Mouse (Mus musculus): Measurements from ENCODE around the gene Hist1h1d. TPM values are rescaled to one million over a fixed set of nuclear protein-coding genes. Genes with fewer than 3 reads are reported as not detected.
"Not testable (repeated sequence)": the region's sequence is repeated elsewhere in the genome, so short reads cannot be mapped to it uniquely, and the experiment has no call there.

Hist1h1d gene
- total and polyA plus RNA-seq, 3 experiments: 0.43 to 128 (median 74.3) TPM

- DNase-seq (ENCODE audit: low spot score) (no peak), ATAC-seq (ENCODE audit: extremely low read depth, insufficient number of reproducible peaks, low FRiP score, poor library complexity, severe bottlenecking) (no peak)
- H3K36me3 ChIP-seq (replicated peaks): no peaks in the 10 kb centered on the region
- H3K4me3 ChIP-seq (ENCODE audit: low read depth, low read length): peak overlapping the region; percentile 68; the same call in 1 of the 2 replicates
- TF ChIP-seq CTCF (IDR thresholded peaks at IDR 0.05; ENCODE audit: low read depth, low read length): no peak
- TF ChIP-seq GATA2 (IDR thresholded peaks at IDR 0.05; ENCODE audit: borderline replicate concordance, low read depth, low read length): no peak
- TF ChIP-seq TAL1 (conservative IDR thresholded peaks at IDR 0.05; ENCODE audit: low read depth, low read length): no peak
- no peak for TF ChIP-seq GATA1 (IDR thresholded peaks at IDR 0.05; ENCODE audit: borderline replicate concordance, low read length)
- no peak for TF ChIP-seq POLR2AphosphoS5 (IDR thresholded peaks at IDR 0.05; ENCODE audit: insufficient replicate concordance, low read depth, low read length)
- H3K4me1 ChIP-seq (ENCODE audit: insufficient read depth, low read depth, low read length): peaks cover 39% of the 10 kb centered on the region
- H3K9me3 ChIP-seq (replicated peaks): no peaks in the 10 kb centered on the region
- no peaks in the 10 kb centered on the region for H3K27me3 ChIP-seq (ENCODE audit: insufficient read depth, low read length)
Observed at GRCm38 (mm10) chr13:23554393-23554792, 1.3 kb downstream of the Hist1h1d start.

- Histone ChIP-seq H3K9me3 (replicated peaks) (no peaks in the 10 kb centered on the region), H3K27me3 (ENCODE audit: insufficient read depth, low read length) (no peaks in the 10 kb centered on the region), H3K4me1 (ENCODE audit: insufficient read depth, low read depth, low read length) (peaks cover 37% of the 10 kb centered on the region), H3K4me3 (ENCODE audit: low read depth, low read length) (peak overlapping the region; percentile 68), H3K36me3 (replicated peaks) (no peaks in the 10 kb centered on the region)
- peak; percentile 14 for DNase-seq (ENCODE audit: low spot score)
- ATAC-seq (ENCODE audit: extremely low read depth, insufficient number of reproducible peaks, low FRiP score, poor library complexity, severe bottlenecking): peak; percentile 47
- 0 out of 2 replicates have a peak, but pooled peaks have one; percentile 89 for TF ChIP-seq POLR2AphosphoS5 (IDR thresholded peaks at IDR 0.05; ENCODE audit: insufficient replicate concordance, low read depth, low read length)
- no peak for TF ChIP-seq CTCF (IDR thresholded peaks at IDR 0.05; ENCODE audit: low read depth, low read length)
- TF ChIP-seq GATA2 (IDR thresholded peaks at IDR 0.05; ENCODE audit: borderline replicate concordance, low read depth, low read length): no peak
- no peak for TF ChIP-seq GATA1 (IDR thresholded peaks at IDR 0.05; ENCODE audit: borderline replicate concordance, low read length)
- no peak for TF ChIP-seq TAL1 (conservative IDR thresholded peaks at IDR 0.05; ENCODE audit: low read depth, low read length)
Observed at GRCm38 (mm10) chr13:23554925-23555838, 2.1 kb downstream of the Hist1h1d start.

DNA sequence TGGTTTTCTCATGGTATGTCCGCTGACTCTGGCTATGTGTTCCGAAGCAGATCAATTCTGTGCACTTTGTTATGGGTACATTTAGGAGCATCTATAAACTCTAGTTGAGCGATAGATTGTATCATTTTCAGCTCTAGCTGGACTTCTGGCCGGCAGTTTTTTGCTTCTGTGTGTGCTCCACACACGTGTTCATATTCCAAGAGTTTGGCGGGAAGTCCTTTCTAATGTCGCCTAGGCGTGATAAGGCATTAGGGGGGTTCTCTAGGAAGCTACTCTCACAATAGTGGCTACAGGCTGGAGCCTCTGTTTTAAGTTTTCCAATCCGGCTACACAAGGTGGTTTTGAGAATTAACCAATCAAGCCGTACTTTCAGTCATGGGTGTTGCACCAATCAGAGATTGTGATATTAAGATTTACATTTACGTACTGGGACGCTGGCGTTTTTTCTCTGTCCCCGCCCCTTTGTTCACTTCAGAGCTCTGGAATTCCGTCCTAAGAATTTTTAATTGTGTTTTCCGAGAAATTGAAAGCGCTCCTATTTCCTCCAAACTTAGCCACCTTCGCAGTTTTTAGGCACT, 2.9 kb downstream of the Hist1h1d start:
- H3K27me3 ChIP-seq (ENCODE audit: insufficient read depth, low read length): no peaks in the 10 kb centered on the region
- no peaks in the 10 kb centered on the region for H3K9me3 ChIP-seq (replicated peaks)
- H3K36me3 ChIP-seq (replicated peaks): no peaks in the 10 kb centered on the region
- peak overlapping the region; percentile 68 for H3K4me3 ChIP-seq (ENCODE audit: low read depth, low read length)
- peaks cover 31% of the 10 kb centered on the region for H3K4me1 ChIP-seq (ENCODE audit: insufficient read depth, low read depth, low read length)
- DNase-seq (ENCODE audit: low spot score): no peak
- peak; percentile 48 for ATAC-seq (ENCODE audit: extremely low read depth, insufficient number of reproducible peaks, low FRiP score, poor library complexity, severe bottlenecking)
- TF ChIP-seq CTCF (IDR thresholded peaks at IDR 0.05; ENCODE audit: low read depth, low read length): no peak
- peak; percentile 96; the same call in 1 of the 2 replicates for TF ChIP-seq POLR2AphosphoS5 (IDR thresholded peaks at IDR 0.05; ENCODE audit: insufficient replicate concordance, low read depth, low read length)
- TF ChIP-seq GATA2 (IDR thresholded peaks at IDR 0.05; ENCODE audit: borderline replicate concordance, low read depth, low read length): no peak
- TF ChIP-seq GATA1 (IDR thresholded peaks at IDR 0.05; ENCODE audit: borderline replicate concordance, low read length): no peak

DNA sequence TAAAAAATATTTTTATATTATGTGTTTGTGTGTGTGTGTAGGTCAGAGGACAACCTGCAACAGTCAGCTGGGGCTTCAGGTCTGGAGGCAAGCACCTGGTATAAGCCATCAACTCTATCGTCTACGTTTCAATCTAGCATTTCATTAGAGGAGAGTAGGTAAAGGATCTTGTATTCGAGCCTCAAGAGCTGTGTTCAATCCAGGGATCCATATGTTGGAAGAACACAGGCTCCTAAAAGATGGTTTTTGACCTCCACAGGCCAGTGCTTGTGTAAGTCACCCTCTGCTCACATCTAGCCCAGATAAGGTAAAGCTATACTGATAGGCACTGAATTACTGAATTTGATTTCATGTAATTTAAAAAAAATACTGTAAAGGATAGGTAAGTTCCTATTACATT, 3.8 kb downstream of the Hist1h1d start:
- peaks cover 28% of the 10 kb centered on the region for H3K4me1 ChIP-seq (ENCODE audit: insufficient read depth, low read depth, low read length)
- H3K9me3 ChIP-seq (replicated peaks): no peaks in the 10 kb centered on the region
- no peaks in the 10 kb centered on the region for H3K27me3 ChIP-seq (ENCODE audit: insufficient read depth, low read length)
- DNase-seq (ENCODE audit: low spot score): no peak
- H3K36me3 ChIP-seq (replicated peaks): no peaks in the 10 kb centered on the region
- no peak for TF ChIP-seq TAL1 (conservative IDR thresholded peaks at IDR 0.05; ENCODE audit: low read depth, low read length)
- TF ChIP-seq POLR2AphosphoS5 (IDR thresholded peaks at IDR 0.05; ENCODE audit: insufficient replicate concordance, low read depth, low read length): peak; percentile 63; the same call in 1 of the 2 replicates
- H3K4me3 ChIP-seq (ENCODE audit: low read depth, low read length): no peak overlapping the region; the same call in 1 of the 2 replicates
- no peak for ATAC-seq (ENCODE audit: extremely low read depth, insufficient number of reproducible peaks, low FRiP score, poor library complexity, severe bottlenecking)

DNA sequence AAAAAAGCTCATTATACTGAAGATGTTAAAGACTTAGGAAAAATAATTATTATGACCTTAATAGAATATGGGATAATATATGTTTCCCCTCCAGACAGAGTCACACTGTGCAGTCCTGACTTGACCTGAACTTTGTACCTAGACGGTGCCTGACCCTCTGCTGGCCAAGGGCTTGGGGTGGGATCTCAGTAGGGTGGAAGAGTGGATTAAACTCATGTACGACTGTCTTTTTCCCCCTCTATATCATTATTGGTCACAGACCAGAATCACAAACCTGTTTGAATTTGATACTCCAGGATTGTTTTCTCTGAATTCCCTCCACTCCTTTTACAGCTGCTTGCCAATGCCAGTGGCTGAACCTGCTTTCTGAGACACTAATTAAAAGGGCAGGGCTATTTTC, 7.6 kb downstream of the Hist1h1d start:
- TF ChIP-seq POLR2AphosphoS5 (IDR thresholded peaks at IDR 0.05; ENCODE audit: insufficient replicate concordance, low read depth, low read length): peak; percentile 97; the same call in 1 of the 2 replicates
- H3K4me3 ChIP-seq (ENCODE audit: low read depth, low read length); H3K9me3 ChIP-seq (replicated peaks); DNase-seq (ENCODE audit: low spot score); H3K27me3 ChIP-seq (ENCODE audit: insufficient read depth, low read length); H3K36me3 ChIP-seq (replicated peaks); ATAC-seq (ENCODE audit: extremely low read depth, insufficient number of reproducible peaks, low FRiP score, poor library complexity, severe bottlenecking): not testable (repeated sequence)
- H3K4me1 ChIP-seq (ENCODE audit: insufficient read depth, low read depth, low read length): peaks cover 25% of the 10 kb centered on the region

- peak; percentile 24; the same call in 1 of the 2 replicates for ATAC-seq (ENCODE audit: extremely low read depth, insufficient number of reproducible peaks, low FRiP score, poor library complexity, severe bottlenecking)
- not testable (repeated sequence) for H3K36me3 ChIP-seq (replicated peaks); H3K27me3 ChIP-seq (ENCODE audit: insufficient read depth, low read length); H3K9me3 ChIP-seq (replicated peaks); DNase-seq (ENCODE audit: low spot score)
- Histone ChIP-seq H3K4me3 (ENCODE audit: low read depth, low read length) (peak overlapping the region; percentile 66; the same call in 1 of the 2 replicates), H3K4me1 (ENCODE audit: insufficient read depth, low read depth, low read length) (peaks cover 25% of the 10 kb centered on the region)
Observed at GRCm38 (mm10) chr13:23561531-23561882, 8.4 kb downstream of the Hist1h1d start.

Data from G1E (cell line).